Mouse (Mus musculus) frontal cortex, postnatal 14 days (tissue): Measurements from ENCODE around the gene Plin5.

Experiments used
- DNase-seq, 2 experiments: peaks; one replicate each; pipeline ENCODE4 v3.0.0; 2022; ENCODE audit warnings: low spot score in 2 of 2

Plin5 gene

DNA sequence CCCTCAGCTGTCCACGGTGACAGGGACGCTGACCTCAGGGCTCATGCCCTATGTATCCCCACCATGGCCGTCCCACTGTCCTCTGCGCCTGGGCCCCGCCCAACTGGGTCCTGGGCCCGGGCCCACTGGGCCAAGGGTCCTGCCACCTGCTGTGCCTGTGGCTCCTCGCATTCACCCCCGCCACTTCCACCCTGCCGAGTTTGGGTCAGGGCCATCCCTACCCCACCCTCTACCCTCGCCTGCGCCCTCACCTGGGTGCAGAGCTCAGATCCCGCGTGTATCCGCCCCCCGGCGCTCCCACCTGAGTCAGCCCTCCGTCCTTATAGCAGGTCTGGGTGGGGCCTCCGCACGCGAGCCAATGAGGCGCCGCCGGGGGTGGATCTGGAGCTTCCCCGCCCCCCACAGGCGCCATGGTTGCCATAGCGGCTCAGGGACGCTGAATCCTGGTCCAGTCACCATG is at the start of gene Plin5:
Gene Plin5 (minus strand): TSS at position 346 of the 460 bp plus-strand sequence.
- DNase-seq: no peak

DNA sequence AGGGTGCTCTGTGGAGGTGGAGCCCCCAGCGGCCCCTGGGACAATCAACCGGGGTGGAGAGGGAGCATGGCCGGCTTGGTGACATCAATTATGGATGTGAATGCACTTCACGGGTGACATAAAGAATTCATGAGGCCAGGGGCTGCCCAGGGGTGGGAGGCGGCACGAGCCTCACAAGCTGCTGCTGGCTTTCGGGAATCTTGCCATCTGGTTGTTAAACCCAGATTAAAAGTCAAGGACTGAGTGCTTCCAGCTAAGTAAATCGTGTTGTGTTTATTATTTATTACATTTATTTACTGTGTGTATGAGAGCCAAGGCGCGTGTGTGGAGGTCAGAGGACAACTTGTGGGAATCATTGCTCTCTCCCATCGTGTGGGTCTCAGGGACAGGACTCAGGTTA is 48.3 kb upstream of the Plin5 start:
- no peak for DNase-seq

DNA sequence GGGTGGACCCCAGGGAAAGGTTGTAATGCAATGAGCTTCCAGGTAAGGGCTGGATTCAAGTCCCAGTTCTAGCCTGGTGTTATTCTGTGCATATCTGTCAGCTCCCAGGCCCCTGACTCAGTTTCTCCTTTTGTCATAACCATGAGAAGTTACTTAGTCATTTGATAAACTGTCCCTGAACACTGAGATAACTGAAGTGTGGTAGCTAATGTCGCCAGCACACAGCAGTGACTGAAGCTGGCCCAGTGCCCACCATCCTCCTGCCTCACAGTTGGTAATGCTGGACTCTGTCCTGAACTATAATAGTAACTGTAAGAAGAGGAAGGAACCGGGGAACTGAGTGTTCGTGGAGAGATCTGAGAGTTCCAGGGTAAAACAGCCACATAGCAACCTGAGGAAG is 47.1 kb upstream of the Plin5 start:
- DNase-seq: no peak

DNA sequence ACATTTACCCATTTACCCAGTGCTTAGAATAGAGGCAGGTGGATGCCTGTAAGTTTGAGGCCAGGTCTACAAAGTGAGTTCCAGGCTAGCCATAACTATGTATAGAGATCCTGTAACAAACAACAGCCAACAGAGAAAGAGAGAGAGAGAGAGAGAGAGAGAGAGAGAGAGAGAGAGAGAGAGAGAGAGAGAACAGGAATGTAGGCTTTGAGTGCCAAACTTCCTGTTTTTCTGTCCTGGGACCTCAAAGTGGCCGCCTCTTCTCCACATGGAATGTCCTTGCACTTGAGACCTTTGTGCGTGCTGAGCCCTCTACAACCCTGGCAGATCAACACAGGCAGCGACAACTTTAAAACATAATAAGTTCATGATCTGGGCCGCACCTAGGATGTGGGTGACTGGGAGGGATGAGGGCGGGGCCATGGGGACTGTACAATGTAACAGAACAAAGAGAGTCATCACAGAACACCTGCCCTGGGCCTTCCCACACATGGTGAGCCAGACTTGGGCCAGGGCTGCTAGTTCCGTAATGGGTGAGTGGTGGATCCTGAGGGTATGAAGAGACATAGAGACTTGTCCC is 46.2 kb upstream of the Plin5 start:
- DNase-seq: no peak

DNA sequence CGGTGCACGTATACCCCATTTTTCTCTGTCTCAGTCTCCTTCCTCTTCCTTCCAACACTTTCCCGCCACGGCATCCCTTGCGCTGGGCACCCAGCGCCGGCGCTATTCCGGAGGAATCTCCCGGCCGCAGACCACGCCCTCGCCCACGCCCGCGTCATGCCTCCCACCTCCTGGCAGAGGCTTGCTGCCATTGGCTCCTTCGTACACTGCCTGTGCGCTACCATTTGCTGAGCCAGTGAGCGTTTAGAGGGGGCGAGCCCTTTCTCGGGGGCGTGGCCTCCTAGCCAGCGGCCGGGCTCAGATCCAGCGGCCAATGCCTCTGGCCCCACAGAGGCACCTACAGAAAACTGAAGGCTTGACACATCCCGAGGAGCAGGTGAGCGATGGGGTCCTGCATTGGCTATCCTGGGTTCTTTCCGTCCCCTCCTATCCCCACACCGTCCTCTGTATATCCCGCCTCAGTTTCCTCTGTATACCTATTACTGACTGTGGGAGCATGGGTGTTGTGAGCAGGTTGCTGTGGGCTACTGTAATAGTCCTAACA is 44.9 kb upstream of the Plin5 start, which contains the start of gene Tnfaip8l1:
Gene Tnfaip8l1 (plus strand): TSS at position 247 of the 544 bp plus-strand sequence.
- peak; percentile 91 to 93 for DNase-seq

DNA sequence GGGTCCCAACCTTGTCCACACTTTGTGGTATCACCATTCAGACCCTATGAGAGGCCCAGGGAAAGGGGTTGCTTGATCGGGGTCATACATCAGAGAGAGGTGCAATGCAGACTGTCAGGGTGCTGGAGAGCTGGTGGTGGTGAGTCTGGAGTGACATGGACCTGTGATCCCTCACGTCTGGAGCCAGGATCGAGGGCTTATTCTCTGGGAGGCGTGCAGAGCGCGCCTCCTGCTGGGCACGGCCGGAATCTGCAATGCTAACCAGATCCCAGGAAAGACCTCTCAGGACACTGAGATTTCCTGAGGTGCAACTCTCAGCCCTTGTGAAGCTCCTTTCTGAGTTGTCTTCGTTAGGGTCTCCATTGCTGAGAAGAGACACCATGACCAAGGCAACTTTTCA is 42.3 kb upstream of the Plin5 start:
- DNase-seq: peak in 1 of 2 experiments; percentile 53

DNA sequence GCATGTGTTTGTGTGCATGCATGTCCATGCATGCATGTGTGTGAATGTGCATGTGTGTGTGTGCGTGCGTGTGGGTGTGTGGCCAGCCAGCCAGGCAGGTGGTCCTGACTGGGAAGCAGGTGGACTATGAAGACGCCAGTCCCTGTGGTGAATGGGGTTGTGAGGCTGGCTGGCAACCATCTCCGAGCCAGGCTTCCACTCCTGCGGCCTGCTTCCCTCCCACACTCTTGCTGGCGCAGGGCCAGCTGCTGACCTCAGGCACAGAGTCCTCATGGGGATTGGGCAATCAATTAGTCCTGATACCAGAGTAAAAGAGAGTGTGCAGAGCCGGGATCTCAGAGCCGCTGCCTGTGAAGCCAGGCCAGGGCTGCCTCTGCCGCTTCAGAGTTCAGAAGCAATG is 36.2 kb upstream of the Plin5 start:
- no peak for DNase-seq

DNA sequence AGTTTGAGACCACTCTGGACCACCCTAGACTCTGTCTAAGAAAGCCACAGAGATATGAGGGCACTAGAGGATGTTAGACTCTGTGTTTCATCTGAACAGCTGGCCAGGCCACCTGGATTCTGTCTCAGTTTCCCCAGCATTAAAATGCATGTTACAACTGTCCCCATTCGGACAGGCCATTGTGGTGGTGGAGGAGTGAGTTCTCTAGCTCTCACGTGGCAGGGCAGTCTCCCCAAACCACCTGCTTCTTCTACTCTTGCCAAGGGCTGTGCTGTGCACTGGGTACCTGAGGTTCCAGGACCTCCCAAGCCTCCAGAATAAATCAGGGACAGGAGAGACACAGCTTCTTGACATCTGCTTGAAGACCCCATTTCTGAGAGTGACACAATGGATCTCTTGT is 32.5 kb upstream of the Plin5 start:
- DNase-seq: no peak

DNA sequence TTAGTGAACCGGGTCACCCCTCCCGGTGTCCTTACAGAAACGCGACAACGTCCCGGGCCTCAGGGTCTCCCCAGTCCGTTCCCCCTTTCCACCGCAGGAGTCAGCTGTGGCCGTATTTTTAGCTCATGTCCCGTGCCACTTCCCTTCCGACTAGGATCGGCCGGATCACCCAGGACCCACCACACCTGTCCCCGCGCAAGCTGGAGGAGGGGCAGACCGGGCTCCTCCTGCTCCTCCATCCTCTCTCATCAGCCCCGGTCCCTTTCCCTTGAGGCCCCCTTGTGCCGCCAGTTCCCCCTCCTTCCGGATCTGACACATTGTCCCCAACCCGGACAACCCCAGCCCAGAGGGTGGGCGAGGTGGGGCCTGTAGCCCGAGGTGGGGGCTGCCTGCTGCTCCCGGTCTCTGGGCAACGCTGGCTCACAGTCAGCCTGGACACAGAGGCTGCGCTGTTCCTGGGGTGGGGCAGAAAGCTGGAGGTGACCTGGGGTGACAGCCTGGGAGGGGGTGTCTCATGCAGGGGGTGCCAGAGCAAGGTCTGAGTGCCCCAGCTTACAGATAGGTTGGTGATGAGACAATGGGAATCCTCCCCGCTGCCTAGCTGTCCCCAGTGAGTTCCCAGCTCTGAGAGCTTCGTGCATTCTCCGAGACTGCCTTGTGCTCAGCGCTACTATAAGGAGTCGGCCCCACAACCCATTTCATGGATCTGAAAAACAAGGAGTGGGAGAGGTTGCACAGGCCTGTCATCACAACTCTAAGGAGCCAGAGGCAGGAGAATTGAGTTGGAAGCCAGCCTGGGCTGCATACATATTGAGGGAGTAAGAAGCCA is 31.6 kb upstream of the Plin5 start:
- no peak for DNase-seq

DNA sequence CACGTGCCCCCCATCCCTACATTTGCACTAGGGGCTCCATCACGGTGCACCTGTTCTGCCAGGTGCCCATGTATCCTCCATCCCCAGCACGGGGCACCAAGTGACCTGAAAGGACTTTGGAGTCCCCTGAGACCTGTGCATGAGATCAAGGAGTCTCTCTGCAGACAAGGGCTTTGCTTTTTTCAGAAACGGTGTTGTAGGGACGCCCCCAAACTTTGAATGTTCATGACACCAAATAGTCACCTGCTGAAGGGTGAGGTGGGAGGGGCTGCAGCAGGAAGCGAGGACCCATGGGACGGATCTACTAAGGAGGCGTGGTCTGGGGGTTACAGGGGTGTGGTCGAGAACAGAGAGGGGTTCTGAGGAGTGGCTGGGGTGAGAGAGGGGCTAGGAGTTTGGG is 30.9 kb upstream of the Plin5 start:
- DNase-seq: no peak

DNA sequence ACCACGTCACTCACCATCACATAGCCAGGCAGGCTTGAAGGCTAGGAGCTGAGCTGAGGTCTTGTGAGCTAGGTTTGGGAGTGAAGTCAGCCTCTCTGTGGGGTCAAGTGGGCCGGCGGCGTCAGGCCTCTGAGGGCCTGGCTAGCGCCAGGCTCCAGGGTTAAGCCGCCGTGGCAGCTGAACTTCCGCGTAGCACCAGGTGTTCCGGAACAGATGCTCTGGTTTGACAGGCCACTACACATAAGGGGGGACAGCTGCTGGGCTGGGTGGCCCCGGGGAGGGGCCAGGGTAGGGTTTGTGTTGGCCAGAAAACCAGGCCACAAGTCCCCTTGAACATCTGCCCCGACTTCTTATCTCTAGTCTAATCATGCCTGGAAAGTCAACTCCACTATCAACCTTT is 30.0 kb upstream of the Plin5 start:
- DNase-seq: no peak

DNA sequence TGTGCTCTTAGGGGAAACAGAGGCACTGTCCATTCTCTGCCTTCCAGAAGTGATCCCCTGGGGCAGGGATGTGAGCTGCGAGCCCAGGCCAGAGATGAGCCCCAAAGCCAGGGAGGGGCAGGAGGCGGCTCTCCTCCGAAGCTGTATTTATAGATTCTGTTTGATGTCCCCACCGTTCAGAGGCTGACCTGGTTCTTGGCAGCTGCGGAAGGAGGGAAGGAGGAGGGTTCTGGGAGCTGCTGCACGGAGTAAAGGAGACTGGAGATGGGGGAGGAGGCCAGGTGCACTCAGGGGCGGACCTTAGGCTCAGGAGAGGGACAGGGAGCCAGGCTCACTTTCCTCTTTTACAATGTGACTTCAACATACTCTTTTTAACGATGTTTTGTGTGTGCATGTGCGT is 28.7 kb upstream of the Plin5 start:
- DNase-seq: no peak

DNA sequence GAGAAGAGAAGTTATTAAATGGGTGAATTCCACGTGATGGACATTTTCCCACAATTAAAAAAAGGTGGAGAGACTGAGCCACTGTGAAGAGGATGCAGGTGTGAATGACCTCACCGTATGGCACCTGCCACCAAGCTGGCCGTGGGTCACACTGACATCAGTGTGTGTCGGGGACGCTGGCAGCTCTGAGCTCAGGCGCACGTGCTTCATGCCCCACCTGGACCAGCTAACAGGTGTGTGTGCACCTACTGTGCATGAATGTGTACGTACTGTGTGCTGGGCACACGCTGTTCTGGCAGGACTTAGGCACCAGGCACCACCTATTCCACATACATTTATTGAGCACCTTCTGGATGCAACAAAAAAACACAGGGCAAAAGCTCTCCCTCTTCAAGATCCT is 27.1 kb upstream of the Plin5 start:
- DNase-seq: no peak

DNA sequence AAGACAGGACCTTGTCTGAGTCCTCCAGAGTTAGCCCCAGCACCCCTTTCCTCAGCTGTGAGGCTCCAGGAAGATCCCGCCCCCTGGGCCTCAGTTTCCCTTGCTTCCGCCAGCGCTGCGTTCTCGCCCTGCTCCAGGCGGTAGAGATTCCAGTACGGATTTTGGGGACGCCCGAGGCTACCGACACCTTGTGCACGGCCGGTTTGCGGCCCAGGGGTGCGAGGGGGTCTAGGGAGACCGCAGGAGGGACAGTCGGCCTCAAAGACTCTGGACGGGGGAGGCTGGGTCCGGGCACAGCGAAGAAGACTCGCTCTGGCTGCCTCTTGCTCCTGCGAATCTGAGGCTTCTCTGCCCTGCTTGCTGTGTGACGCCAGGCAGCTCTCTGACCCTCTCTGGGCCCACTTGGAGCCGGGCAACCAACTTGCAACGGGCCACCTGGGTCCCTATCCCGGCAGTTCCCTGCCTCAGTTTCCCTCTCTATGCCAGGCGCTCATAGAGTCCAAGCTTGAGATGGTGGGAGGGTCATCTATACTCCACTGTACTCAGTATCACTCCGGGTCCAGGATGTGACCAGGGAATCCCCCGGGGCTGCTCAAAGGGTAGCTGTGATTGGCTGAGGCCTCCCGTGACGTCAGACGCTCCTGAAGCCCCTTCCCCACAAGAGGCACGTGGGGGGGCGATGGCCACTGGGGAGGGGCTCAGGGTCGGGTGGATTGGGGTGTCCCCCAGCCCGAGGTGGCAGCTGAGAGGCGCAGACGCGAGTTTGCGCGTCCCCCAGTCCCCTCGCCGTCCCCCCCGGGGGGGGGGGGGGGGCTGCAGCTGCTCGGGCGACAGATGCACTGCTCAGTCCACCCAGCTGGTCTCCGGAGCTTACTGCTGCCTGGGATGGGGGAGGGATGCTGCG is 24.6 kb upstream of the Plin5 start:
- peak in 1 of 2 experiments; percentile 27 for DNase-seq

DNA sequence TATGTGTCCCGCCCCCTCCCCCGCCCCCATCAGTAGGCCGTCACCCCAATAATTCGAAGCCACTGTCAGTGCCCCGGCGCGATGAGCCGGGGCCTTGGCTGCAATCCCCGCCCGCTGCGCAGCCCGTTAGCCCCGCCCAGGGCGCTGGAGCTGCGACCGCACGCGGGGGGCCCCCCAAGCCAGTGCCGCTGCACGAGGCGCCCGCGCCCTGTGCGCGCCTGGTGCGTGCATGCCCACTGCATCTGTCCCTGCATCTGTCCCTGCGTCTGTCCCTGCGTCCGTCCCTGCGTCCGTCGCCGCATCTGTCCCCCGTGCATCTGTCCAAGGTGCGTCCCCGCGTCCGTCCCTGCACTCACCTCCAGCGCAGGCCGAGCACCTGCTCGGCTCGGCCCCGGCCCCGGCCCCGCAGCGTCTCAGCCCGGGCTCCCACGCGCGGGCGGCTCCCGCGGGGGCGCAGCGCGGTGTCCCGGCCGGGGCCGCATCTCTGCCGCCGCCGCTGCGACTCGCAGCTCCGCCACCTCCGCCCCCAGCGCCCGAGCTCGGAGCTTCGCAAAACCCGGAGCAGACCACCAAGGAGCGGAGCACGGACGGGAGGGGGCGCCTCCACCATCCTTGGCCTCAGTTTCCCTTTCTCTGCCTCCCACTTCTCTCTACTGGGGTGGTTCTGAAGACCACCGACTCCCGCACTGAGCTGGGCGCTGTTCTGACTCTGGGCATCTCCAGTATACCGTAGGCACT is 22.6 kb upstream of the Plin5 start, which contains the start of gene Sema6b:
Gene Sema6b (minus strand): TSS at position 486 of the 738 bp plus-strand sequence.
- peak in 1 of 2 experiments; percentile 75 for DNase-seq

DNA sequence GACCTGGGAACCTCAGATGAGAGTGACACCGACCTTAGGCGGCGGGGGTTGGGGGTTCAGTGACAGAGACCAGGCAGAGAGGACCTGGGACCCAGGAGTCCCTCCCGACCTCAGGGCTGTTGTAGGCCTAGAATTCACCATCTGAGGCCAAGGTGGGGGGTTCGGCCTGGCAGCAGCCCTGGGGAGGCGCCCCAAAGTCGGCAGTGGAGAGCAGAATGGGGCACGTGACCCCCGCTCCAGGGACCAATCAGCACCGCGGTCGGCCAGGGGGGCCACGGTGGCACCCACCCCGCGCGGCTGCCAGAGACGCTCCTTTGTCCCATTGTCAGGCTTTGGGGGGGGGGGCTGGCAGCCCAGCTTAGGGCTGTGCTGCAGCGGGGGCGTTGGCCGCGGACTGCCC is 22.0 kb upstream of the Plin5 start:
- no peak for DNase-seq

DNA sequence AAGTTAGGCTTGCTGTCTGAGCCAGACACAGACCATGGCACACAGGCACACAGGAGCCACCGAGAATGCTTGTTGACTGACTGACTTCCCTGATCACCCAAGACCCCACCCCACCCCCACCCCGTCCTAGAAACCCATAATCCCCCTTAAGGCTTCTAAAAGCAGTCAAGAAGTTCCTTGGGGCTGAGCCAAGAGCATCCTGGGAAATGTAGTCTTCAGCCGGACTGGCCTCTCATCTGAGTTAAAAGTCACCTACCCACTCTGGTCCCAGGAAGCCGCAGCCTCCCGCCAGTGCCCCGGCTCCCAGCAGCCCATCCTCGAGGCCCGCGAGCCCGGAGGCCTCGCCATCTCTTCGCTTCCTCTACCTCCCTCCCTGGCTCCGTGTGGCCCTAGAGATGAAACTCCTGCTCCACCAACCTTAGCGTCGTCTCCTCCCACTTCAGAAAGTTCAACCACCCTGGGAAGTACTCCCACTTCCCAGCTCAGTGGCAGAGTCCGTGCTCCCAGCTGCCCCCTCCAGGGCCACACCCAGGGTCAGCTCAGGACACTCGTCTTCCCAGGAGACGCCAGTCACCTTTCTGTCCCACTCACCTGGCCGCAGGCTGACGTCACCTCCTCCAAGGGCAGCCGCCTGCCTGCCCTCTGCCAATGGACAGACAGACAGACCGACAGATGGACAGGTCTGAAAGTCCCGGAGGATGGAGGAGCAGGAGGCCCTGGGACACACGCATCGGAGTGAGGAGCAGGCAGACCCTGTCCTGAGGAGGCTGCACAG is 20.6 kb upstream of the Plin5 start:
- DNase-seq: no peak

DNA sequence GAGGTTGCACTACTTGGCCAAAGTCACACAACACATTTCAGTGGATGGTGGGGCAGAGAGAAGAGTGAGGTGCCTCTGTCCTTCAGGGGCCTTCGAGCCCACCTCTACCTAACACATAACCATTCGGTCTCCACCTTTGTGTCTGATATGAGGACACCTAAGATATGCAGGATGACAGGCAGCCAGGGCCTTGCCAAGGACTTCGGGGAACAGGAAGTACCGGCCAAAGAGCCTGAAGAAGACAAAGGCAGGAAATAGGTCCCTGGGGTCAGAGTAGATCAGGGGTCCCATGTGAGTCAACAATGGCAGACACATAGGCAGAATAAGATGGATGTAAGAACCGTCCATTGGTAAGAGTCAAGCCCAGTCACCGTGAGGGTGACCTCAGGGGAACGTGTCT is 19.2 kb upstream of the Plin5 start:
- DNase-seq: no peak

DNA sequence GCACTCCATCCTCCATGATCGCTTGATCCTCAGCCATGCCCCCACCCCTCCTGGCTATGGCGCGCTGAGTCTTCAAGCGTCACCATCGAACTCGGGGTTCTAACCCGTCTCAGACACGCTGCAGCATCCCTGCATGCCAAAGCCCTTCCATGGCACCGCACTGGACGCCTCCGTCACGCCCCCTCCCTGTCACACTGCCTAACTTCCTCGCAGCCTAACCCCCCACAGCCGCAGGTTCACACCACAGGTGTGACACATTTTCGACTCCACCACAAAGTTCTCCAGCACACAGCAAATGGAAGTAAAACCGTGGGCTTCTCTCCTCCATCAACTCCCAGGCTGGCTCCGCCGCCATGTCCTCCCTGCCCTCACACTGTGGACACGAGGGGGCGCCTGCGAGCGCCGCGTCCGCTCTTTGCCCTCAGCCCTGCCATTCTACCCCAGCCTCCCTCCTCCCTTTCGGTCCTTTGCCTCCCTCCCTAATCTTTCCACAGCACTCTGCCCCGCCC is 17.1 kb upstream of the Plin5 start:
- DNase-seq: no peak
